Comparison of ENCODE assay signal across 8 mouse cellular contexts in genomic region chr6:92944048-92944685, GRCm38 (mm10). TPM values are rescaled to one million over a fixed set of nuclear protein-coding genes. Genes with fewer than 3 reads are reported as not detected.
A peak's percentile ranks its signal among the peaks of the same experiment; 100 is the strongest.
DNase-seq lines count a peak whose midpoint lies in the region; ATAC-seq and TF ChIP-seq lines count a peak whose summit lies in the region.

No protein-coding gene starts in this region.

- DNase-seq in left cerebral cortex, adult 2 months (ENCODE audit: extremely low spot score in 1 of 2, low spot score in 2 of 2): no peak
- DNase-seq in left cerebral cortex, postnatal 36 days (ENCODE audit: low spot score in 2 of 2): no peak
- peak; percentile 2 for DNase-seq in forelimb bud, embryonic 11.5 days (ENCODE audit: low read depth, low spot score)
- no peak for DNase-seq in limb, embryonic 11.5 days (ENCODE audit: low spot score)
- DNase-seq in layer of hippocampus, postnatal 36 days: no peak
- DNase-seq in layer of hippocampus, postnatal 10 days (ENCODE audit: low spot score in 2 of 2): no peak
- DNase-seq in c-Kit-positive CD71-positive TER-119-positive erythroid progenitor cells, embryonic 14.5 days (ENCODE audit: low spot score): no peak

- no peak overlapping the region for H3K27ac ChIP-seq in left cerebral cortex, adult 2 months
- no peak overlapping the region for H3K27ac ChIP-seq in limb, embryonic 11.5 days (replicated peaks; ENCODE audit: low read depth, low read length)
- no peak overlapping the region for H3K27ac ChIP-seq in neural tube, embryonic 15.5 days (replicated peaks)

- intact Hi-C loops in left cerebral cortex, adult 2 months (cut with DNase I): loop anchor here (5.0 to 10.0 kb wide), 2 partner anchors 142 to 601 kb away; no protein-coding TSS in a partner anchor
- intact Hi-C loops in left cerebral cortex, postnatal 36 days (cut with DNase I): loop anchor here (5.0 to 10.0 kb wide), 2 partner anchors 157 to 501 kb away; no protein-coding TSS in a partner anchor

- no peak for TF ChIP-seq CTCF in left cerebral cortex, adult 2 months (IDR thresholded peaks at IDR 0.05)

- no peaks in the 10 kb centered on the region for H3K36me3 ChIP-seq in limb, embryonic 11.5 days (ENCODE audit: control insufficient read depth, insufficient read depth, low read length)
- H3K36me3 ChIP-seq in neural tube, embryonic 15.5 days: no peaks in the 10 kb centered on the region

- H3K9ac ChIP-seq in limb, embryonic 11.5 days (ENCODE audit: low read length): 0 out of 2 replicates have a peak overlapping the region, but pooled peaks have one; percentile 62
- H3K9ac ChIP-seq in neural tube, embryonic 15.5 days (replicated peaks): no peak overlapping the region

- WGBS in limb, embryonic 11.5 days: 2% methylated on average over 14 of the region's 14 CpGs
- WGBS in neural tube, embryonic 15.5 days: 7% methylated on average over 14 of the region's 14 CpGs

- no peaks in the 10 kb centered on the region; the same call in 1 of the 2 replicates for H3K4me1 ChIP-seq in limb, embryonic 11.5 days (ENCODE audit: control insufficient read depth, insufficient read depth, low read length)
- peaks cover 43% of the 10 kb centered on the region for H3K4me1 ChIP-seq in neural tube, embryonic 15.5 days

- H3K4me3 ChIP-seq in left cerebral cortex, adult 2 months: peak overlapping the region; percentile 61; the same call in 1 of the 2 replicates
- peak overlapping the region; percentile 46 for H3K4me3 ChIP-seq in limb, embryonic 11.5 days (ENCODE audit: low read depth, low read length)
- peak overlapping the region; percentile 56 for H3K4me3 ChIP-seq in neural tube, embryonic 15.5 days (replicated peaks)

- H3K27me3 ChIP-seq in limb, embryonic 11.5 days (ENCODE audit: control insufficient read depth, insufficient read depth, low read length): peaks cover 8% of the 10 kb centered on the region; the same call in 1 of the 2 replicates
- H3K27me3 ChIP-seq in neural tube, embryonic 15.5 days (replicated peaks): peaks cover 39% of the 10 kb centered on the region

- no peak for ATAC-seq in limb, embryonic 11.5 days (ENCODE audit: insufficient number of reproducible peaks, low FRiP score, low TSS enrichment, low read depth)
- no peak for ATAC-seq in neural tube, embryonic 15.5 days (ENCODE audit: low FRiP score)

- H3K9me3 ChIP-seq in limb, embryonic 11.5 days (ENCODE audit: control insufficient read depth, low read length): peaks cover 2% of the 10 kb centered on the region; the same call in 1 of the 2 replicates
- H3K9me3 ChIP-seq in neural tube, embryonic 15.5 days (replicated peaks): no peaks in the 10 kb centered on the region

- H3K4me2 ChIP-seq in limb, embryonic 11.5 days (ENCODE audit: low read depth, severe bottlenecking): peak overlapping the region; percentile 54
- peak overlapping the region; percentile 80 for H3K4me2 ChIP-seq in neural tube, embryonic 15.5 days

RNA-seq across cellular contexts. Expression of gene Adamts9, which starts 0.9 kb away (rescaled TPM):
- 1 to 10 TPM; 2.8 to 3.9 TPM for total RNA-seq in left cerebral cortex, adult 2 months (2021)
- total RNA-seq in left cerebral cortex, postnatal 36 days (2021): 1 to 10 TPM; 2.0 to 3.5 TPM
- polyA plus RNA-seq in limb, embryonic 11.5 days (2014; fragmentation: Nextera tagmentation; extraction: Ambion mirVana): 3.0 and 4.3 TPM in 2 replicates
- polyA plus RNA-seq in neural tube, embryonic 15.5 days (2015; fragmentation: Nextera tagmentation; extraction: Ambion mirVana): 2.1 and 2.8 TPM in 2 replicates
- total RNA-seq in layer of hippocampus, postnatal 36 days (2021): 10 to 100 TPM in 1 of 2 experiments, 1 to 10 TPM in 1; 8.9 to 10.3 TPM
- total RNA-seq in layer of hippocampus, postnatal 10 days (2021): 10 to 100 TPM; 14.0 to 14.9 TPM
